Mouse (Mus musculus): ENCODE results near the gene Mybpc2. TPM values are rescaled to one million over a fixed set of nuclear protein-coding genes. Genes with fewer than 3 reads are reported as not detected.

Gene Mybpc2
- polyA plus RNA-seq, 1 experiment from 2014 or later = 0.10 TPM

- Histone ChIP-seq H3K4me1 (replicated peaks) (peaks cover 3% of the 10 kb centered on the region), H3K9me3 (no peaks in the 10 kb centered on the region), H3K36me3 (peaks cover 6% of the 10 kb centered on the region; the same call in 1 of the 2 replicates), H3K9ac (no peak overlapping the region), H3K4me3 (no peak overlapping the region), H3K27ac (replicated peaks) (no peak overlapping the region), H3K4me2 (no peak overlapping the region), H3K27me3 (no peaks in the 10 kb centered on the region)
- WGBS = 96% methylated on average over 11 of the region's 11 CpGs
- ATAC-seq (ENCODE audit: low FRiP score, low read depth) = no peak
Measured at GRCm38 (mm10) chr7:44542555-44542954, 18.1 kb upstream of the Mybpc2 start.

DNA sequence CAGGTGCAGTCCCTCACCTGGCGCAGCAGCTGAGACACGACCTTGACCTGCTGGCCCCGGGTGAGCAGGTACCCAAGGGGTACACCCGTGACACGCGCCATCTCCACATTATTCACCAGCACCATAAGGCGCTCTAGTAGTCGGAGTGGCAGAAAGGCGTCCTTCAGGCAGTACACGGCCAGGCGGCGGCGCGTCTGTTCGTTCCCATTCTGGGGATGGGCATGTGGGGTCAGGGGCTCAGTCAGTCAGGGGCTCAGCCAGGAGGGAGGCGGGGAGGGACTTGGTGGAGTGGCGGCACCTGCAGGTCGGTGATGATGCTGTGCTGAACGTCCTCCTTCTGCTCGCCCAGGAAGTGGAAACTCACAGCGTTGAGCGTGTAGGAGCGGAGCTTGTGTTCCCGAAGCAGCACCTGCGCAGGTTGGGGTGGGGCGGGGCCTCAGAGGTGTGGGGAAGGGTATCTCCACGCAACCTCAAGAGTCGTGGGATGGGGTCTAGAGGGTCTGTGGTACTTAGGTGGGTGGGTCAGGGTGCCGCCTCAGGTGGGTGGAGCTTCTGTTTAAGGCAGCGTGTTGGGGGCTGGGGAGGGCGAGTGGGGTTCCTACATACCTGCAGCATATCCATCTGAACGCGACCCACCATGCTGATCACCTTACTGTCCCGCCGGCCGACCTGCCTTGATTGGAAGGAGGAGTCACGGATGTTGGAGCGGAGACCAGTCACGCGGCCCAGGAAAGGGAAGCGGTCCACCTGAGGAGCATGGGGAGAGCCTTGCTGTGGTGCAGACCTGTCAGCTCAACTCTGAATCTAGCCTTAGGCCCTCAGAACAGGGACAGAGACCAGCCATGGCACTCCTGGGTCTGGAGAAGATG, 14.5 kb upstream of the Mybpc2 start:
- H3K4me2 ChIP-seq = no peak overlapping the region
- no peak for ATAC-seq (ENCODE audit: low FRiP score, low read depth)
- WGBS = 92% methylated on average over 41 of the region's 41 CpGs
- H3K27me3 ChIP-seq = no peaks in the 10 kb centered on the region
- peaks cover 6% of the 10 kb centered on the region; the same call in 1 of the 2 replicates for H3K36me3 ChIP-seq
- no peak overlapping the region for H3K4me3 ChIP-seq
- H3K9me3 ChIP-seq = no peaks in the 10 kb centered on the region
- no peaks in the 10 kb centered on the region for H3K4me1 ChIP-seq (replicated peaks)
- no peak overlapping the region for H3K9ac ChIP-seq
- no peak overlapping the region for H3K27ac ChIP-seq (replicated peaks)

GRCm38 (mm10) chr7:44537496-44537895, 13.0 kb upstream of the Mybpc2 start:
- WGBS = 90% methylated on average over 13 of the region's 13 CpGs
- no peak overlapping the region for H3K4me2 ChIP-seq
- no peak overlapping the region for H3K4me3 ChIP-seq
- H3K27ac ChIP-seq (replicated peaks) = no peak overlapping the region
- no peak for ATAC-seq (ENCODE audit: low FRiP score, low read depth)
- H3K9me3 ChIP-seq = no peaks in the 10 kb centered on the region
- H3K27me3 ChIP-seq = no peaks in the 10 kb centered on the region
- no peaks in the 10 kb centered on the region for H3K4me1 ChIP-seq (replicated peaks)
- H3K9ac ChIP-seq = no peak overlapping the region
- H3K36me3 ChIP-seq = peaks cover 6% of the 10 kb centered on the region; the same call in 1 of the 2 replicates

- H3K4me2 ChIP-seq = no peak overlapping the region
- no peaks in the 10 kb centered on the region for H3K27me3 ChIP-seq
- no peak overlapping the region for H3K4me3 ChIP-seq
- no peaks in the 10 kb centered on the region for H3K9me3 ChIP-seq
- H3K36me3 ChIP-seq = peaks cover 6% of the 10 kb centered on the region; the same call in 1 of the 2 replicates
- H3K4me1 ChIP-seq (replicated peaks) = no peaks in the 10 kb centered on the region
- H3K9ac ChIP-seq = no peak overlapping the region
- no peak overlapping the region for H3K27ac ChIP-seq (replicated peaks)
- WGBS = 84% methylated on average over 7 of the region's 7 CpGs
- no peak for ATAC-seq (ENCODE audit: low FRiP score, low read depth)
Measured at GRCm38 (mm10) chr7:44537009-44537408, 12.6 kb upstream of the Mybpc2 start.

DNA sequence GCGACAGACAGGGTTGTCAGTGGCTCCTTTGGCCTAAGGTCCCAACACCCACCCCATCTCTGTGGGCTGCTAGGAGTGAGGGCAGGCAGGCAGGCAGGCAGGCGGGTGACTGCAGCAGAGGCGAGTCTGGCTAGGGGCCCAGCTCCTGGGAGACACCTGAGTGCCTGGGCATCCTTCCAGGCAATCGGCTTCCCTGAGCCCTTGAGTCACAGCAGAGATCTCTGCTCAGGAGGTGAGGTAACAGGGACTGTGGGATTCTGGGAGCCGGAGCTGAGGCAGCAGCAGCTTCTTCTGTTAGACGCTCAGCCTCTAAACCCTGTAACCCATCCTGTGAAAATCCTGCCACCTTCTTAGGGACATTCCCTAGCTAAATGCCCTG, 12.1 kb upstream of the Mybpc2 start:
- no peak overlapping the region for H3K4me3 ChIP-seq
- H3K9me3 ChIP-seq = no peaks in the 10 kb centered on the region
- H3K4me2 ChIP-seq = no peak overlapping the region
- H3K36me3 ChIP-seq = peaks cover 6% of the 10 kb centered on the region; the same call in 1 of the 2 replicates
- ATAC-seq (ENCODE audit: low FRiP score, low read depth) = no peak
- 77% methylated on average over 6 of the region's 6 CpGs for WGBS
- H3K27ac ChIP-seq (replicated peaks) = no peak overlapping the region
- no peaks in the 10 kb centered on the region for H3K27me3 ChIP-seq
- H3K4me1 ChIP-seq (replicated peaks) = no peaks in the 10 kb centered on the region
- no peak overlapping the region for H3K9ac ChIP-seq

- ATAC-seq (ENCODE audit: low FRiP score, low read depth) = no peak
- Histone ChIP-seq H3K27ac (replicated peaks) (no peak overlapping the region), H3K27me3 (no peaks in the 10 kb centered on the region), H3K4me3 (no peak overlapping the region), H3K36me3 (peaks cover 3% of the 10 kb centered on the region; the same call in 1 of the 2 replicates), H3K9ac (no peak overlapping the region), H3K4me2 (no peak overlapping the region), H3K4me1 (replicated peaks) (no peaks in the 10 kb centered on the region), H3K9me3 (no peaks in the 10 kb centered on the region)
- WGBS = 92% methylated on average over 27 of the region's 27 CpGs
Measured at GRCm38 (mm10) chr7:44535657-44536589, 11.5 kb upstream of the Mybpc2 start.

DNA sequence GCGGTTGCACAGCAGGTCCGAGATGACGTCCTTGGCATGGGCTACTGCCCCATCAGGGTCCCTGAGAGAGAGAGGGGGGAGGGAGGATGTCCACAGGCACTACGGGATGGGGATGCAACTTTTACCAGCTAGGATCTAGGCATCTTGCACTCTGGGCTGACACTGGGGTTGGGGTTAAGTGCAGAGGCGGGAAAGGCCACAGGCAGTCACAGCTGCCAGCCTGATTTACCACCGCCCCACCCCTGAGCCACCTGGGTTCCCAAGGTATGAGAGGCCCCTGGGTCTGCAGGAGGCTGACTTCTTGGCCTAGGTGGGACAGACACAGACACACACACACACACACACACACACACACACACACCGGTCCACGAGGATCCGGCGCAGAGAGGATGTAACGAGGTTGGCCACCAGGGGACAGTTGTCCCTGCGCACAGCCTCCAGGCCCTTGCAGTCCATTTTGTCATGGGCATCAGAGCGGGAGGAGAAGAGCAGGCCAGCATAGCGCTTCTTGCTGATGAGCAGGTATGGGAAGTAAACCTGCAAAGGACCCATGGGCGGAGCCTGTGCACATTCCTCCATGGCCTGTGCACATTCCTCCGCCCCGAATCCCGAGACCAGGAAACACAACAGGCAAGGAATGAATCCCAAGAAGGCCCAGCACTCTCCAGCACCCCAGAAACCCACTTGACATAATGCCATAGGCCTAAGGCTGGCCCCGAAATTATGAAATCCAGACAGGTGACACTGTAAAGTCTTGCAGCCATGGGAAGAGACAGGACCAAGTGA, 10.4 kb upstream of the Mybpc2 start:
- Histone ChIP-seq H3K4me2 (no peak overlapping the region), H3K9me3 (no peaks in the 10 kb centered on the region), H3K27ac (replicated peaks) (no peak overlapping the region), H3K27me3 (no peaks in the 10 kb centered on the region), H3K36me3 (no peaks in the 10 kb centered on the region), H3K4me1 (replicated peaks) (no peaks in the 10 kb centered on the region), H3K4me3 (no peak overlapping the region), H3K9ac (no peak overlapping the region)
- ATAC-seq (ENCODE audit: low FRiP score, low read depth) = no peak
- WGBS = 93% methylated on average over 19 of the region's 19 CpGs

GRCm38 (mm10) chr7:44534242-44534641, 9.8 kb upstream of the Mybpc2 start:
- Histone ChIP-seq H3K4me1 (replicated peaks) (no peaks in the 10 kb centered on the region), H3K4me3 (no peak overlapping the region), H3K9me3 (no peaks in the 10 kb centered on the region), H3K36me3 (no peaks in the 10 kb centered on the region), H3K27ac (replicated peaks) (no peak overlapping the region), H3K9ac (no peak overlapping the region), H3K27me3 (0 out of 2 replicates have a peak, but pooled peaks cover 1% of the 10 kb centered on the region), H3K4me2 (no peak overlapping the region)
- WGBS = 91% methylated on average over 13 of the region's 13 CpGs
- no peak for ATAC-seq (ENCODE audit: low FRiP score, low read depth)

DNA sequence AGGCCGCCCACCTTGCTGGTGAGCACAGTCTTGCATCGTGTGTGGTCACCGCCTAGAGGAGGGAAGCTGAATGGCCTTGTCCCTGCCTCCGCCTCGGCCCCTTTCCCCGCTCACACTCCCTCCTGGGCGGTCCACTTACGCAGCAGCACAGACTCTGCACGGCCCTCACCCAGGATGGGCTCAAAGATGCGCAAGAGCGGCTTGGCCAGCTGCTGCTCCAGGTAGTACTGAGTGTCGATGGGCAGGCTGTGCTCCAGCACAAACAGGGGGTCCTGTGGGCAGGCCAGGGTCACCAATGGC, 9.2 kb upstream of the Mybpc2 start:
- H3K27me3 ChIP-seq = peaks cover 7% of the 10 kb centered on the region
- no peak overlapping the region for H3K9ac ChIP-seq
- H3K27ac ChIP-seq (replicated peaks) = no peak overlapping the region
- H3K4me1 ChIP-seq (replicated peaks) = no peaks in the 10 kb centered on the region
- H3K4me3 ChIP-seq = no peak overlapping the region
- H3K9me3 ChIP-seq = no peaks in the 10 kb centered on the region
- 81% methylated on average over 12 of the region's 12 CpGs for WGBS
- H3K36me3 ChIP-seq = no peaks in the 10 kb centered on the region
- no peak for ATAC-seq (ENCODE audit: low FRiP score, low read depth)
- H3K4me2 ChIP-seq = no peak overlapping the region

GRCm38 (mm10) chr7:44532918-44533745, 8.7 kb upstream of the Mybpc2 start:
- Histone ChIP-seq H3K27me3 (peaks cover 10% of the 10 kb centered on the region), H3K4me1 (replicated peaks) (peaks cover 2% of the 10 kb centered on the region), H3K27ac (replicated peaks) (no peak overlapping the region), H3K36me3 (no peaks in the 10 kb centered on the region), H3K4me2 (no peak overlapping the region), H3K9ac (no peak overlapping the region), H3K4me3 (no peak overlapping the region), H3K9me3 (no peaks in the 10 kb centered on the region)
- 86% methylated on average over 25 of the region's 29 CpGs for whole genome bisulfite sequencing
- no peak for ATAC-seq (ENCODE audit: low FRiP score, low read depth)
